Mouse (Mus musculus) myocyte (in vitro differentiated cells): Measurements from ENCODE around the gene AA986860. TPM values are rescaled to one million over a fixed set of nuclear protein-coding genes. Genes with fewer than 3 reads are reported as not detected.

Source experiments
- H3K27me3 ChIP-seq: one replicate; pipeline ENCODE4 v1.6.1; 2011; ENCODE audit not compliant: control insufficient read depth, insufficient read depth, insufficient read length
- H3K36me3 ChIP-seq: one replicate; pipeline ENCODE4 v1.6.1; 2011; ENCODE audit not compliant: control insufficient read depth, insufficient read depth
- H3K4me2 ChIP-seq: one replicate; pipeline ENCODE4 v1.6.1; 2011; ENCODE audit warnings: low read depth, control low read depth
- H3K4me3 ChIP-seq: one replicate; pipeline ENCODE4 v1.5.1; 2011; ENCODE audit warnings: mild to moderate bottlenecking, control low read depth, moderate library complexity
- H3K79me2 ChIP-seq: one replicate; pipeline ENCODE4 v1.6.1; 2011; ENCODE audit not compliant: control insufficient read depth, insufficient read depth
- H3ac ChIP-seq: one replicate; pipeline ENCODE4 v1.6.1; 2011; ENCODE audit not compliant: control insufficient read depth, insufficient read length
- CEBPB ChIP-seq: IDR thresholded peaks from 2 replicates; pipeline ENCODE4 v1.6.1; 2011; ENCODE audit warnings: mild to moderate bottlenecking, moderate library complexity; ENCODE audit not compliant: poor library complexity, insufficient read depth, severe bottlenecking
- E2F4 ChIP-seq: IDR thresholded peaks from one replicate; pipeline ENCODE4 v1.6.1; 2011; ENCODE audit warnings: mild to moderate bottlenecking, control low read depth, moderate library complexity; ENCODE audit not compliant: insufficient read depth
- MAX ChIP-seq: IDR thresholded peaks from one replicate; pipeline ENCODE4 v1.6.1; 2011; ENCODE audit warnings: low read depth, mild to moderate bottlenecking, control low read depth
- MYOD1 ChIP-seq, 3 experiments: IDR thresholded peaks; one replicate each; pipeline ENCODE4 v1.6.1; 2011; ENCODE audit warnings: control low read depth in 2 of 3, low read depth in 2 of 3, mild to moderate bottlenecking in 2 of 3, moderate library complexity in 1 of 3; ENCODE audit not compliant: insufficient read length in 2 of 3, control insufficient read depth in 1 of 3
- MYOG ChIP-seq, 3 experiments: IDR thresholded peaks; one replicate each; pipeline ENCODE4 v1.6.1; 2011; ENCODE audit warnings: control low read depth in 2 of 3, low read depth in 2 of 3, mild to moderate bottlenecking in 2 of 3; ENCODE audit not compliant: insufficient read length in 2 of 3, control insufficient read depth in 1 of 3, insufficient read depth in 1 of 3
- POLR2A ChIP-seq: IDR thresholded peaks from one replicate; pipeline ENCODE4 v1.6.1; 2011; ENCODE audit warnings: low read depth, mild to moderate bottlenecking, control low read depth, moderate library complexity; ENCODE audit not compliant: insufficient read length
- POLR2AphosphoS2 ChIP-seq: IDR thresholded peaks from one replicate; pipeline ENCODE4 v1.6.1; 2011; ENCODE audit warnings: low read depth, control low read depth; ENCODE audit not compliant: insufficient read length
- REST ChIP-seq: IDR thresholded peaks from one replicate; pipeline ENCODE4 v1.6.1; 2011; ENCODE audit warnings: mild to moderate bottlenecking, control low read depth, moderate library complexity; ENCODE audit not compliant: insufficient read depth, insufficient read length
- SRF ChIP-seq: IDR thresholded peaks from one replicate; pipeline ENCODE4 v1.6.1; 2011; ENCODE audit warnings: low read depth; ENCODE audit not compliant: control insufficient read depth, insufficient read length
- TCF12 ChIP-seq: IDR thresholded peaks from one replicate; pipeline ENCODE4 v1.6.1; 2011; ENCODE audit warnings: mild to moderate bottlenecking, control low read depth; ENCODE audit not compliant: poor library complexity, insufficient read depth, severe bottlenecking
- TCF3 ChIP-seq: IDR thresholded peaks from one replicate; pipeline ENCODE4 v1.6.1; 2011; ENCODE audit warnings: low read depth, control low read depth; ENCODE audit not compliant: insufficient read length
- USF1 ChIP-seq: IDR thresholded peaks from one replicate; pipeline ENCODE4 v1.6.1; 2011; ENCODE audit warnings: low read depth, mild to moderate bottlenecking, control low read depth, moderate library complexity
- polyA plus RNA-seq: library from polyadenylated mRNA; unstranded; fragments of >200 nt; fragmentation: generic; extraction: Trizol; gene quantifications from one replicate; pipeline ENCODE4 v1.2.1, GENCODE M21; 2012; ENCODE audit warnings: missing spikeins

AA986860 gene
- polyA plus RNA-seq, 1 experiment = 1.2 TPM

DNA sequence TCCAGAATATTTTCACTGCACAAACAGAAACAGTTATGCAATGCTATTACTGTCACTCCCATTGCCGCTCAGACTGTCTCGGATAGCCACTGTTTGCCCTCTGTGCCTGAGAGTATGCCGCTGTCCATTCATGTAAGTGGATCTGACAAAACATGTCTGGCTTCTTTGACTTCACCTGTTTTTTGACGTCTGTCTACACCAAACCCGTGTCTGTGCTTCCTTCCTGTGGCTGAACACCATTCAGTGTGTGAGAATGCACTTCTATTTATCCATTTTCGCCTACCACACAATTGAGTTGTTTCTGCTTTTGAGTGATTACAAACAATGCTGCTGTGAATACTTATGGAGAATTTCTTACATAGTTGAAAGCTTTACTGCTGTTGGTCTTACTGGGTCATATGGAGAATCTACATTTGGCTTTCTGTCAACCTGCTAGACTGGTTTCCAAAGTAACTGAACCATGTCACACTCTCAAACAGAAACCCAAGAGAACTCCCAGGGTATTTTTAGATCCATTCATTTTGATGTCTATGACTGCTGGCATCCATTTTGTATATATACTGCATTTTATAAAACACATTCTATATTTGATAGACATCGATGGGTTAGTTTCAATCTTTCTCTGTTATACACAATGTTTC is 44.0 kb downstream of the AA986860 start:
- Histone ChIP-seq H3K4me2 (no peak overlapping the region), H3ac (no peak overlapping the region), H3K4me3 (no peak overlapping the region), H3K27me3 (no peaks in the 10 kb centered on the region), H3K79me2 (no peaks in the 10 kb centered on the region), H3K36me3 (no peaks in the 10 kb centered on the region)
- TF ChIP-seq USF1 (no peak), TCF12 (no peak), CEBPB (no peak), POLR2AphosphoS2 (no peak), TCF3 (no peak), REST (no peak), POLR2A (no peak), MYOG (IDR thresholded peaks at IDR 0.05; ENCODE audit: control insufficient read depth in 1 of 3, insufficient read depth in 1 of 3, insufficient read length in 2 of 3, low read depth in 2 of 3) (no peak), E2F4 (no peak), MYOD1 (IDR thresholded peaks at IDR 0.05; ENCODE audit: control insufficient read depth in 1 of 3, insufficient read length in 2 of 3, low read depth in 2 of 3) (no peak), MAX (no peak), SRF (no peak)

DNA sequence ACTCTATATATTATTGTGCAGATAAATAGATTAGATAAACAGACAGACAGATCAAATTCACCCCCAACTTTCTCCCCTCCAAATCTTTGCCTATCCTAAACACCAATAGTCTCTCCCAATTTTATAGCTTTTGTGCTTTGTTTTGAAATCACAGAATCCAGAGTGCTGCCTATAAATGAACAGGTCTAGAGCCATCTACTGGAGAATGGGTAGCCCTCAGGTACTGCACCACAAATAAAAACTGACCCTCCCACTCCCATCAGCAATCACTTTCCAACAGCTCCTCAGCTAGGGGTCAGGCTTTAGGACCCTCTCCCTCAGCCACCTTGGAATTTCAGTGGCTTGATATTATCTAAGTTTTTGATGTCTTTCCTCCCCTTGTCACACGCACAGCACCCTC is 44.9 kb downstream of the AA986860 start:
- Histone ChIP-seq H3K36me3 (no peaks in the 10 kb centered on the region), H3ac (no peak overlapping the region), H3K4me2 (no peak overlapping the region), H3K27me3 (no peaks in the 10 kb centered on the region), H3K4me3 (no peak overlapping the region), H3K79me2 (no peaks in the 10 kb centered on the region)
- TF ChIP-seq E2F4 = no peak
- TF ChIP-seq REST = no peak
- no peak for TF ChIP-seq MYOG (IDR thresholded peaks at IDR 0.05; ENCODE audit: control insufficient read depth in 1 of 3, insufficient read depth in 1 of 3, insufficient read length in 2 of 3, low read depth in 2 of 3)
- TF ChIP-seq POLR2AphosphoS2 = no peak
- TF ChIP-seq MAX = no peak
- no peak for TF ChIP-seq SRF
- TF ChIP-seq POLR2A = no peak
- TF ChIP-seq TCF3 = no peak
- no peak for TF ChIP-seq TCF12
- TF ChIP-seq USF1 = no peak
- no peak for TF ChIP-seq MYOD1 (IDR thresholded peaks at IDR 0.05; ENCODE audit: control insufficient read depth in 1 of 3, insufficient read length in 2 of 3, low read depth in 2 of 3)
- no peak for TF ChIP-seq CEBPB

DNA sequence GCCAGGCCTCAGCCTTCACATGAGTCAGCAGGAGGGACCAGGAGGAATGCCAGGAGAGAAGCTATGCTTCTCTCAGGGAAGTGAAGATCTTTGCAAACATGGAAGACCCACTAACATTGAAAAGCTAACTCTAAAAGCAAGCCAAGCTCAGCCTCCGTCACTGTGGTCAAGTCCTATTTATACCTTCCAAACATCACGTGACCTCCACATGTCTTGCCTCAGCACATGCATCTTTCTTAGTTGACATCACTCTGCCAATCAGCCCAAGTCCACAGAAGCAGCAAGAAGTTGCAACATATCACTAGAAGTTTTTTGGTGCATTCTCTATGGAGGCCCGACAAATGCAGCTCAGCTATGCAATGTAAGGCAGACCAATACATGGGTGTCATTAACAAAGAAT is 48.1 kb downstream of the AA986860 start:
- TF ChIP-seq POLR2AphosphoS2 = no peak
- Histone ChIP-seq H3ac (no peak overlapping the region), H3K4me2 (no peak overlapping the region), H3K36me3 (no peaks in the 10 kb centered on the region), H3K4me3 (no peak overlapping the region), H3K27me3 (peaks cover 4% of the 10 kb centered on the region), H3K79me2 (no peaks in the 10 kb centered on the region)

DNA sequence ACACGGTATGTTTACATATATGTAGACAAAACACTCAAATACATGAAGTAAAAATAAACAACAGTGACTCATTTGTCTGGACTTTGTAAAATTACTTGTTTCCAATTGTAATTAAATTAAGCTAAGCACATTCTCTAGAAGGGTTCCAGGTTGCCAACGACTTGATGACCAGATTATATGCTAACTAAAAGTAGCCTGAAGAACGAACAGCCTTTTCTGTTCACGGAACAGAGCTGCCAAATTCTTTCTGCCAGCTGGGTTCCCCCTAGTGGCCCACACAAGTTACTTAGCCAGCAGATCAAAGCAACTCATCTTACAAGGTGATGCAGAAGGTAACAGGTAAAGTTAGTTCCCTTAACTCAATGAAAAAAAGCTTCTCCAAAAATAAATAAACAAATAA is 52.3 kb downstream of the AA986860 start:
- Histone ChIP-seq H3K4me3 (no peak overlapping the region), H3K27me3 (peaks cover 4% of the 10 kb centered on the region), H3K36me3 (no peaks in the 10 kb centered on the region), H3ac (no peak overlapping the region), H3K79me2 (no peaks in the 10 kb centered on the region), H3K4me2 (no peak overlapping the region)
- TF ChIP-seq USF1 (no peak), MAX (no peak), TCF12 (no peak), REST (no peak), MYOG (IDR thresholded peaks at IDR 0.05; ENCODE audit: control insufficient read depth in 1 of 3, insufficient read depth in 1 of 3, insufficient read length in 2 of 3, low read depth in 2 of 3) (no peak), E2F4 (no peak), SRF (no peak), POLR2A (no peak), CEBPB (no peak), MYOD1 (IDR thresholded peaks at IDR 0.05; ENCODE audit: control insufficient read depth in 1 of 3, insufficient read length in 2 of 3, low read depth in 2 of 3) (no peak), TCF3 (no peak), POLR2AphosphoS2 (no peak)

DNA sequence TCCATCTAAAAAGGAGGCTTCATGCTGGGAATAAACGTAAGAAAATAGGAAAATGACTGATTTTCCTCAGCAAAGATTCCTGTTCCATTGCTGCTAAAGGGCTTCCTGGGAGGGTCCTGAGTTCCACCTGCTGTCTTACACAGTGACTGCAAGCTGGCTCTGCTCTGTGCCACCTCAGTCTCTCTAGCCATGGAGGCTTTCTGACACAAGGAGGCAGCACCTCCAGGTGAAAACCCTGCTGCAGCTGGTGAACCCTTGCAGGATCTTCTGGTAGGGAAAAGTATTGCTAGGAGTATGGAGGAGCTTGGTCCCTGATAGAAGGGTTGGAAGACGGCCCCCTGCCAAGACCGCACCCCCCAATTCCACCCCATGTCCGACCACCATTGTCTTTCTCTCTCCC is 55.2 kb downstream of the AA986860 start:
- no peaks in the 10 kb centered on the region for H3K79me2 ChIP-seq
- no peaks in the 10 kb centered on the region for H3K36me3 ChIP-seq
- H3K4me3 ChIP-seq = no peak overlapping the region
- no peak overlapping the region for H3K4me2 ChIP-seq
- peaks cover 4% of the 10 kb centered on the region for H3K27me3 ChIP-seq
- TF ChIP-seq USF1 = no peak
- TF ChIP-seq POLR2AphosphoS2 = no peak
- no peak for TF ChIP-seq CEBPB
- TF ChIP-seq SRF = no peak
- no peak for TF ChIP-seq TCF3
- no peak for TF ChIP-seq MYOD1 (IDR thresholded peaks at IDR 0.05; ENCODE audit: control insufficient read depth in 1 of 3, insufficient read length in 2 of 3, low read depth in 2 of 3)
- no peak for TF ChIP-seq MYOG (IDR thresholded peaks at IDR 0.05; ENCODE audit: control insufficient read depth in 1 of 3, insufficient read depth in 1 of 3, insufficient read length in 2 of 3, low read depth in 2 of 3)
- no peak for TF ChIP-seq REST
- TF ChIP-seq TCF12 = no peak
- no peak for TF ChIP-seq MAX
- TF ChIP-seq POLR2A = no peak
- TF ChIP-seq E2F4 = no peak
- no peak overlapping the region for H3ac ChIP-seq
